Mouse (Mus musculus): ENCODE data around the gene Map2k5. TPM values are rescaled to one million over a fixed set of nuclear protein-coding genes. Genes with fewer than 3 reads are reported as not detected.

Gene Map2k5
- polyA plus RNA-seq, 1 experiment = 38.0 TPM

- Histone ChIP-seq H3K4me1 (ENCODE audit: control insufficient read depth, insufficient read depth, low read length) (no peaks in the 10 kb centered on the region), H3K4me3 (replicated peaks; ENCODE audit: extremely low read depth, low read depth, low read length) (no peak overlapping the region)
- TF ChIP-seq CTCF (IDR thresholded peaks at IDR 0.05; ENCODE audit: insufficient read depth, low read length) = no peak
- no peak for TF ChIP-seq POLR2A (IDR thresholded peaks at IDR 0.05; ENCODE audit: borderline replicate concordance, extremely low read depth, low read depth, low read length)
- no peak for DNase-seq
- 91% methylated on average over 15 of the region's 15 CpGs for WGBS
Observed at GRCm38 (mm10) chr9:63206769-63207276, 170.9 kb downstream of the Map2k5 start.

GRCm38 (mm10) chr9:63203461-63203860 lies 174.2 kb downstream of the Map2k5 start:
- 87% methylated on average over 3 of the region's 3 CpGs for WGBS
- TF ChIP-seq CTCF (IDR thresholded peaks at IDR 0.05; ENCODE audit: insufficient read depth, low read length) = no peak
- TF ChIP-seq POLR2A (IDR thresholded peaks at IDR 0.05; ENCODE audit: borderline replicate concordance, extremely low read depth, low read depth, low read length) = no peak
- DNase-seq = no peak
- no peak overlapping the region for H3K4me3 ChIP-seq (replicated peaks; ENCODE audit: extremely low read depth, low read depth, low read length)
- no peaks in the 10 kb centered on the region for H3K4me1 ChIP-seq (ENCODE audit: control insufficient read depth, insufficient read depth, low read length)

GRCm38 (mm10) chr9:63201376-63202323 lies 176.1 kb downstream of the Map2k5 start:
- WGBS = 86% methylated on average over 15 of the region's 15 CpGs
- no peak for DNase-seq

GRCm38 (mm10) chr9:63197252-63197651 lies 180.4 kb downstream of the Map2k5 start:
- no peaks in the 10 kb centered on the region; the same call in 1 of the 2 replicates for H3K4me1 ChIP-seq (ENCODE audit: control insufficient read depth, insufficient read depth, low read length)
- TF ChIP-seq CTCF (IDR thresholded peaks at IDR 0.05; ENCODE audit: insufficient read depth, low read length) (no peak), POLR2A (IDR thresholded peaks at IDR 0.05; ENCODE audit: borderline replicate concordance, extremely low read depth, low read depth, low read length) (no peak)
- WGBS = 35% methylated on average over 8 of the region's 8 CpGs
- DNase-seq = no peak
- no peak overlapping the region for H3K4me3 ChIP-seq (replicated peaks; ENCODE audit: extremely low read depth, low read depth, low read length)

More at GRCm38 (mm10) chr9:63201376-63202323, 176.1 kb downstream of the Map2k5 start:
- no peak overlapping the region for H3K4me3 ChIP-seq (replicated peaks; ENCODE audit: extremely low read depth, low read depth, low read length)
- H3K4me1 ChIP-seq (ENCODE audit: control insufficient read depth, insufficient read depth, low read length) = no peaks in the 10 kb centered on the region
- no peak for TF ChIP-seq CTCF (IDR thresholded peaks at IDR 0.05; ENCODE audit: insufficient read depth, low read length)
- TF ChIP-seq POLR2A (IDR thresholded peaks at IDR 0.05; ENCODE audit: borderline replicate concordance, extremely low read depth, low read depth, low read length) = no peak

- WGBS = 73% methylated on average over 8 of the region's 8 CpGs
- no peak for TF ChIP-seq CTCF (IDR thresholded peaks at IDR 0.05; ENCODE audit: insufficient read depth, low read length)
- no peak for TF ChIP-seq POLR2A (IDR thresholded peaks at IDR 0.05; ENCODE audit: borderline replicate concordance, extremely low read depth, low read depth, low read length)
- DNase-seq = no peak
- Histone ChIP-seq H3K4me1 (ENCODE audit: control insufficient read depth, insufficient read depth, low read length) (no peaks in the 10 kb centered on the region; the same call in 1 of the 2 replicates), H3K4me3 (replicated peaks; ENCODE audit: extremely low read depth, low read depth, low read length) (no peak overlapping the region)
Observed at GRCm38 (mm10) chr9:63196114-63196682, 181.5 kb downstream of the Map2k5 start.

- TF ChIP-seq POLR2A (IDR thresholded peaks at IDR 0.05; ENCODE audit: borderline replicate concordance, extremely low read depth, low read depth, low read length) = no peak
- no peak for TF ChIP-seq CTCF (IDR thresholded peaks at IDR 0.05; ENCODE audit: insufficient read depth, low read length)
Observed at GRCm38 (mm10) chr9:63195523-63195922, 182.2 kb downstream of the Map2k5 start.

GRCm38 (mm10) chr9:63194791-63195190 lies 182.9 kb downstream of the Map2k5 start:
- no peak for TF ChIP-seq POLR2A (IDR thresholded peaks at IDR 0.05; ENCODE audit: borderline replicate concordance, extremely low read depth, low read depth, low read length)
- TF ChIP-seq CTCF (IDR thresholded peaks at IDR 0.05; ENCODE audit: insufficient read depth, low read length) = no peak
- no peak overlapping the region for H3K4me3 ChIP-seq (replicated peaks; ENCODE audit: extremely low read depth, low read depth, low read length)
- no peak for DNase-seq
- WGBS = 76% methylated on average over 9 of the region's 9 CpGs
- no peaks in the 10 kb centered on the region; the same call in 1 of the 2 replicates for H3K4me1 ChIP-seq (ENCODE audit: control insufficient read depth, insufficient read depth, low read length)

More at GRCm38 (mm10) chr9:63195523-63195922, 182.2 kb downstream of the Map2k5 start:
- Histone ChIP-seq H3K4me1 (ENCODE audit: control insufficient read depth, insufficient read depth, low read length) (no peaks in the 10 kb centered on the region; the same call in 1 of the 2 replicates), H3K4me3 (replicated peaks; ENCODE audit: extremely low read depth, low read depth, low read length) (no peak overlapping the region)
- DNase-seq = no peak
- WGBS = 67% methylated on average over 4 of the region's 4 CpGs

- Histone ChIP-seq H3K4me1 (ENCODE audit: control insufficient read depth, insufficient read depth, low read length) (no peaks in the 10 kb centered on the region; the same call in 1 of the 2 replicates), H3K4me3 (replicated peaks; ENCODE audit: extremely low read depth, low read depth, low read length) (no peak overlapping the region)
- no peak for TF ChIP-seq CTCF (IDR thresholded peaks at IDR 0.05; ENCODE audit: insufficient read depth, low read length)
- no peak for TF ChIP-seq POLR2A (IDR thresholded peaks at IDR 0.05; ENCODE audit: borderline replicate concordance, extremely low read depth, low read depth, low read length)
- no peak for DNase-seq
- 83% methylated on average over 4 of the region's 4 CpGs for WGBS
Observed at GRCm38 (mm10) chr9:63192809-63193208, 184.9 kb downstream of the Map2k5 start.

- H3K4me1 ChIP-seq (ENCODE audit: control insufficient read depth, insufficient read depth, low read length) = no peaks in the 10 kb centered on the region; the same call in 1 of the 2 replicates
- 48% methylated on average over 7 of the region's 7 CpGs for WGBS
- no peak overlapping the region for H3K4me3 ChIP-seq (replicated peaks; ENCODE audit: extremely low read depth, low read depth, low read length)
- DNase-seq = no peak
- TF ChIP-seq POLR2A (IDR thresholded peaks at IDR 0.05; ENCODE audit: borderline replicate concordance, extremely low read depth, low read depth, low read length) (no peak), CTCF (IDR thresholded peaks at IDR 0.05; ENCODE audit: insufficient read depth, low read length) (no peak)
Observed at GRCm38 (mm10) chr9:63187310-63187709, 190.4 kb downstream of the Map2k5 start.

All from lung, adult 2 months (tissue).